Mouse (Mus musculus) left cerebral cortex, postnatal 25 days (tissue): ENCODE results near the gene Steap3. TPM values are rescaled to one million over a fixed set of nuclear protein-coding genes. Genes with fewer than 3 reads are reported as not detected.

Source experiments
- DNase-seq, 2 experiments: peaks; one replicate each; pipeline ENCODE4 v3.0.0; 2022; ENCODE audit warnings: low spot score in 2 of 2, mixed read lengths in 1 of 2
- intact Hi-C: fragments of 180-260 bp; cut with DNase I; formaldehyde crosslinking; loops from one replicate; pipeline ENCODE4 v1.15.1; 2025
- total RNA-seq, 2 experiments: library from RNA; stranded (reverse); gene quantifications; 2 replicates each; pipeline ENCODE4 v1.2.3; 2021

The Steap3 gene
- total RNA-seq, 2 experiments from 2014 or later: 6.6 to 7.3 TPM

- no peak for DNase-seq
- intact Hi-C loops: no loop called here
Observed at GRCm38 (mm10) chr1:120252519-120253160, 19.9 kb downstream of the Steap3 start.

- no peak for DNase-seq
- intact Hi-C loops: no loop called here
Observed at GRCm38 (mm10) chr1:120251193-120251592, 21.3 kb downstream of the Steap3 start.

DNA sequence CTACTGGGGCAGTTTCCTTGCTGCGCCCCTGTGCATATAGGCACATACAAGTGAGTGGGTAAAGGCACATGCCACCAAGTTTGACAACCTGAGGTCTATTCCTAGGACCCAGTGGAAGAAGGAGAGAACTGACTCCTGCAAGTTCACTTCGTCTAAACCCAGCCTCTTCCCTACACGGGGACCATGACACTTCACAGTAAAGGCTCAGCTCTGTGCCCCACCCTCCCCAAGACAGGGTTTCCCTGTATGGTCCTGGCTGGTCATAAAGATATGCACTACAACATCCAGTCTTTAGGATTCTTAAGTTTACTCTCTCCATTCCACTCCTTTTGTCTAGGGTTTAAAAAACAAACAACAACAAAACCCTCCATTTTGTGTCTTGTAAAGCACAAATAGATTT, 21.9 kb downstream of the Steap3 start:
- no peak for DNase-seq
- intact Hi-C loops: no loop called here

DNA sequence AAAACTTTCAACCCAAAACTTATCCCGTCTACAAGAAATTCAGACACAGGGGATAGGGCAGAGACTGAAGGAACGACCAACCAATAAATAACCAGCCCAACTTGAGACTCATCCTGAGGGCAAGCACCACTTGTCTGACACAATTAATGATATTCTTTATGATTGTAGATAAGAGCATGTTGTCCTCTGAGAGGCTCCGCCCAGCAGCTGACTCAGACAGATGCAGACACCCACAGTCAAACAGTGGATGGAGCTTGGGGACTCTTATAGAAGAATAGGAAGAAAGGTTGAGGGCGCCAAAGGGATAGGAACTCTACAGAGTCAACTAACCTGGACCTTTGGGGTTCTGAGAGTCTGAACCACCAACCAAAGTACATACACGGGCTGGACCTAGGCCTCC, 22.7 kb downstream of the Steap3 start:
- intact Hi-C loops: no loop called here

GRCm38 (mm10) chr1:120248156-120248555, 24.3 kb downstream of the Steap3 start:
- intact Hi-C loops: no loop called here

More for the DNA sequence above, 22.7 kb downstream of the Steap3 start:
- no peak for DNase-seq

GRCm38 (mm10) chr1:120247351-120247750, 25.2 kb downstream of the Steap3 start:
- no peak for DNase-seq
- intact Hi-C loops: no loop called here

More at GRCm38 (mm10) chr1:120248156-120248555, 24.3 kb downstream of the Steap3 start:
- peak; percentile 27 to 41 for DNase-seq

DNA sequence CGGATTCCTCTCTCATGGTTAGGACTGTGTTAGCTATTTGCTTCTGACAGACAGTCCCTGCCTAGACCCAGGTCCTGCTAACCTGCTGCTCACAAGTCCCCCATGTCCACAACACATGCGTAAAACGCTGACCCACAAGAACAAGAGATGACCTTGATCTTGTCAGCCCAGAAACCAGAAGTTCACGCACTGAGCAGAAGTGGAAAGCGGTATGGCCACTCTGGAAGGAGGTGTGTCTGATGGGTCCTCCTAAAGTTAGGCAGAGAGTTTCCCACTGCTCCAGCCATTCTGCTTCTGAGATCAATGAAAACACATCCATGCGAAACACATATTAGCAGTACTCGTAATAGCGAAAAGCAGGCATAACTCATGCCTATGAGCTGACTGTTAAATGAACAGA, 25.6 kb downstream of the Steap3 start:
- DNase-seq: no peak
- intact Hi-C loops: no loop called here

- intact Hi-C loops: no loop called here
- peak; percentile 29 to 67 for DNase-seq
Observed at GRCm38 (mm10) chr1:120245661-120246131, 26.8 kb downstream of the Steap3 start.

GRCm38 (mm10) chr1:120244646-120245045, 27.9 kb downstream of the Steap3 start:
- intact Hi-C loops: no loop called here
- no peak for DNase-seq

GRCm38 (mm10) chr1:120243987-120244386, 28.5 kb downstream of the Steap3 start:
- DNase-seq: no peak
- intact Hi-C loops: no loop called here

DNA sequence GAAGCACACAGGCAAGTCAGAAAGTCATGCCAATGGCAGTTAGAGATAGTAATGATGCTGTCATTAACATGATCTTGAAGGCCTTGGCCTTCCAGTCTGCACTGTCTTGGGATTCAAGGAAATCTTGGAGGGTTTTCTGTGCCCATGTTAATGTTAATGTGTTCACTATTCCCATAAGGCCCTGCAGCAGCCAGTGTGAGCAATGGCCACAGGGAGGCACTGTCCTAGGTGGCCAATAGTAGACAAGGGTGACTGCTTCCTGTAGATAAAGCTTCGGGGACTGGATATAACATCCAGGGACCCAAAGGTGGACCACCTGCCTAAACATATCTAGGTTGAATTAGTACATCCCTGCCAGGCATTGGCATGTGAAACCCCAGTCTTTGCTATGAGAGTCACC, 35.4 kb downstream of the Steap3 start:
- intact Hi-C loops: no loop called here
- no peak for DNase-seq

GRCm38 (mm10) chr1:120236424-120236823, 36.1 kb downstream of the Steap3 start:
- DNase-seq: peak; percentile 11 to 40
- intact Hi-C loops: no loop called here

- DNase-seq: no peak
- intact Hi-C loops: no loop called here
Observed at GRCm38 (mm10) chr1:120235631-120236215, 36.8 kb downstream of the Steap3 start.

GRCm38 (mm10) chr1:120232170-120232569, 40.3 kb downstream of the Steap3 start:
- no peak for DNase-seq
- intact Hi-C loops: no loop called here

GRCm38 (mm10) chr1:120231334-120231733, 41.2 kb downstream of the Steap3 start:
- DNase-seq: peak; percentile 33 to 45
- intact Hi-C loops: no loop called here

DNA sequence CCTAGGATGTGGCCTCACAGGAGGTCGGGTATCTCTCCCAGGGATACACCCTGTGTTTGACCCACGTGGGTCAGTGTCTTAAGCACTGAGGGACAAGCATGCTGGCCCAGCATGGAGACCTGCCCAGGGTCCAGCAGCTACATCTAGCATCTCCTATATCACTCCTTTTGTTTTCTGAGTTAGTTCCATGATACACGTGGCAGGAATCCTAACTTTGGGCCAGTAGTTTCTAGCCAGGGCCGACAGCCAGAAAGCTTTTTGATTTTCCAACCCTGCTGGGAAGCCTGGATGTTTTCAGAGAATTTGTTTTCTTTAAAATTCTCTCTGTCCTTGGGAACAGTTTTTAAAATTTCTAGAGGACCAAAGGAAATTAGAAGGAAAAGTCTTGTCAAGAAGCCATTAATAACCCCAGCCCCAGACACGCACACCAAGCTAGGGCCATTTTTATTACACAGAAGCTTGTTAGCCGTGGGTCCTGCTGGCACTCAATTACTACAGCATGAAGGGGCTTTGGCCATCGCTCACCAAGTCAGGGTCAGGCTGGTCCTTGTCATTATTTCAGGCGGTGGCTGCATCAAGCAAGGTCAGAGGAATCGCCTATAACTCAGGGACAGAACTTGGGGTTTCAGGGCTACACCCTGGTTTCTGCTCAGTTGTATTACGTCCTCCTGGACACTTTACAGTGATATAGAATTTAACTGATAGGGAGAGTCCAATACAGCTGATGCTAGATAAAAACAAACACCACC, 42.6 kb downstream of the Steap3 start:
- no peak for DNase-seq
- intact Hi-C loops: no loop called here

- no peak for DNase-seq
- intact Hi-C loops: no loop called here
Observed at GRCm38 (mm10) chr1:120223613-120224012, 48.9 kb downstream of the Steap3 start.

- DNase-seq: no peak
- intact Hi-C loops: no loop called here
Observed at GRCm38 (mm10) chr1:120221285-120221684, 51.2 kb downstream of the Steap3 start.

- intact Hi-C loops: no loop called here
- no peak for DNase-seq
Observed at GRCm38 (mm10) chr1:120220841-120221240, 51.7 kb downstream of the Steap3 start.

GRCm38 (mm10) chr1:120208502-120209230, 63.8 kb downstream of the Steap3 start:
- DNase-seq: no peak
- intact Hi-C loops: no loop called here
